ENCODE assay signal across 22 mouse cellular contexts in the genomic region with DNA sequence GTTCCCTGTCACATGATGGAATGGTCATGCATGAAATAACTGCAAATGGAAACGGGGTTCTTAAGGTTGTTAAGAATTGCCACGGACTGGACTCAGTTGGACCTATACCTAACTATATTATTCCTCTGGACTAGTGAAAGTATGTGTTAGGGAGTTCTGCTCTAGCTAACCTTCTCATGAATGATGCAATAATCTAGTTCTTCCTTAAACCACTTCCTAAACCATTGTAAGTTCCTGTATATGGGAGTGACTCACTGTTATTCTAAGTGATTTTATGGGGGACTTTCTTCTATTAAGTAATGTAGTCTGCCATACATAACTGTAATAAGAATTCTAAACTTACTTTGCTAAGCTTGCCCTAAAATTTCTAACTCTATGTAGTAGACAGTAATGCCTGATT.
"Had no signal": no experiment of that assay in that cellular context is flagged by ENCODE, and none has a peak within 500 bp of the region (broad histone marks: within the 10 kb centered on the region; RNA-seq: fewer than 3 reads in every experiment).

No protein-coding gene starts in this region.

- DNase-seq: kidney, adult 18-20 months; kidney, postnatal 25 days; layer of hippocampus, adult 9-11 months; liver; lung, adult 2 months; lung, postnatal 14 days; midbrain, embryonic 14.5 days; right cerebral cortex, adult 18-20 months; right cerebral cortex, postnatal 25 days; spleen, adult 18-20 months; thymus, adult 18-20 months; thymus, postnatal 36 days had no signal

- ATAC-seq: intestine, embryonic 16.5 days; liver, embryonic 12.5 days had no signal

- H3K27me3 ChIP-seq: limb, embryonic 13.5 days; liver, embryonic 12.5 days; liver, embryonic 15.5 days; neural tube, embryonic 13.5 days had no signal

- H3K36me3 ChIP-seq: limb, embryonic 10.5 days; limb, embryonic 13.5 days; liver, embryonic 12.5 days; liver, embryonic 15.5 days; neural tube, embryonic 13.5 days had no signal

- H3K9me3 ChIP-seq: limb, embryonic 10.5 days; limb, embryonic 13.5 days; liver, embryonic 12.5 days; liver, embryonic 15.5 days; neural tube, embryonic 13.5 days had no signal

- H3K27ac ChIP-seq: kidney, postnatal 0 days; layer of hippocampus, adult 2 months; limb, embryonic 10.5 days; limb, embryonic 13.5 days; liver, embryonic 12.5 days; liver, embryonic 15.5 days; macrophage; neural tube, embryonic 13.5 days had no signal

- H3K9ac ChIP-seq: limb, embryonic 13.5 days; liver, embryonic 12.5 days; liver, embryonic 15.5 days; neural tube, embryonic 13.5 days had no signal

- H3K4me1 ChIP-seq: neural tube, embryonic 13.5 days had no signal

- H3K4me3 ChIP-seq: layer of hippocampus, adult 2 months; limb, embryonic 10.5 days; limb, embryonic 13.5 days; liver, embryonic 12.5 days; liver, embryonic 15.5 days; neural tube, embryonic 13.5 days had no signal

- H3K4me2 ChIP-seq: limb, embryonic 13.5 days; liver, embryonic 12.5 days; liver, embryonic 15.5 days; midbrain, embryonic 11.5 days; neural tube, embryonic 13.5 days had no signal
